Mouse (Mus musculus) megakaryocyte, embryonic 14.5 days (primary cell): ENCODE measurements at regions not wholly inside any gene's neighbourhood (a gene's known extent, or its start where the extent isn't known, plus 50 kb on each side); places are given as distances from the start of the nearest gene placed in this dataset.

Experiments
- H3K27me3 ChIP-seq: replicated peaks from 2 replicates; pipeline ENCODE3; 2012; ENCODE audit warnings: inconsistent platforms
- H3K36me3 ChIP-seq: replicated peaks from 2 replicates; pipeline ENCODE3; 2012; ENCODE audit warnings: low read length, inconsistent platforms, mixed read lengths
- H3K4me1 ChIP-seq: 2 replicates; pipeline ENCODE4 v1.6.1; 2012; ENCODE audit warnings: inconsistent platforms
- H3K4me3 ChIP-seq: replicated peaks from 2 replicates; pipeline ENCODE3; 2012; ENCODE audit warnings: moderate library complexity, mild to moderate bottlenecking, inconsistent platforms
- H3K9me3 ChIP-seq: 2 replicates; pipeline ENCODE4 v1.6.1; 2012; ENCODE audit warnings: inconsistent platforms
- FLI1 ChIP-seq: IDR thresholded peaks from 2 replicates; pipeline ENCODE4 v1.6.1; 2012; ENCODE audit warnings: low read length, inconsistent platforms, mixed read lengths
- GATA1 ChIP-seq: IDR thresholded peaks from 3 replicates; pipeline ENCODE4 v1.6.1; 2012; ENCODE audit warnings: mixed read lengths, low read length, inconsistent platforms, borderline replicate concordance

- H3K4me1 ChIP-seq: peaks cover 6% of the 10 kb centered on the region; the same call in 1 of the 2 replicates
- no peak overlapping the region for H3K4me3 ChIP-seq
- TF ChIP-seq GATA1: no peak
- no peak for TF ChIP-seq FLI1
- H3K9me3 ChIP-seq: no peaks in the 10 kb centered on the region
- H3K36me3 ChIP-seq: no peaks in the 10 kb centered on the region
- H3K27me3 ChIP-seq: no peaks in the 10 kb centered on the region
Measured at GRCm38 (mm10) chr8:54442395-54442794, 87.0 kb upstream of the Asb5 start.

- H3K4me3 ChIP-seq: no peak overlapping the region
- TF ChIP-seq FLI1 (no peak), GATA1 (no peak)
- H3K27me3 ChIP-seq: no peaks in the 10 kb centered on the region
- H3K9me3 ChIP-seq: no peaks in the 10 kb centered on the region
- no peaks in the 10 kb centered on the region for H3K36me3 ChIP-seq
- peaks cover 10% of the 10 kb centered on the region; the same call in 1 of the 2 replicates for H3K4me1 ChIP-seq
Measured at GRCm38 (mm10) chr8:54446370-54446769, 83.0 kb upstream of the Asb5 start.

GRCm38 (mm10) chr8:54449811-54450210, 79.6 kb upstream of the Asb5 start:
- H3K27me3 ChIP-seq: peaks cover 2% of the 10 kb centered on the region
- H3K4me3 ChIP-seq: no peak overlapping the region
- no peaks in the 10 kb centered on the region for H3K36me3 ChIP-seq
- no peak for TF ChIP-seq GATA1
- no peak for TF ChIP-seq FLI1
- H3K9me3 ChIP-seq: no peaks in the 10 kb centered on the region
- H3K4me1 ChIP-seq: peaks cover 10% of the 10 kb centered on the region; the same call in 1 of the 2 replicates

GRCm38 (mm10) chr8:54451323-54452021, 77.9 kb upstream of the Asb5 start:
- H3K36me3 ChIP-seq: no peaks in the 10 kb centered on the region
- TF ChIP-seq FLI1: no peak
- no peak for TF ChIP-seq GATA1
- H3K4me1 ChIP-seq: peaks cover 4% of the 10 kb centered on the region; the same call in 1 of the 2 replicates
- H3K27me3 ChIP-seq: peaks cover 2% of the 10 kb centered on the region
- H3K4me3 ChIP-seq: no peak overlapping the region
- H3K9me3 ChIP-seq: no peaks in the 10 kb centered on the region

GRCm38 (mm10) chr8:54464977-54465376, 64.4 kb upstream of the Asb5 start:
- peaks cover 5% of the 10 kb centered on the region for H3K36me3 ChIP-seq
- peaks cover 1% of the 10 kb centered on the region for H3K27me3 ChIP-seq
- no peak overlapping the region for H3K4me3 ChIP-seq
- no peak for TF ChIP-seq FLI1
- no peak for TF ChIP-seq GATA1
- H3K9me3 ChIP-seq: peaks cover 3% of the 10 kb centered on the region; the same call in 1 of the 2 replicates
- peaks cover 15% of the 10 kb centered on the region for H3K4me1 ChIP-seq

- H3K4me1 ChIP-seq: peaks cover 15% of the 10 kb centered on the region
- TF ChIP-seq GATA1: no peak
- no peak for TF ChIP-seq FLI1
- H3K4me3 ChIP-seq: no peak overlapping the region
- H3K9me3 ChIP-seq: peaks cover 3% of the 10 kb centered on the region; the same call in 1 of the 2 replicates
- H3K27me3 ChIP-seq: peaks cover 1% of the 10 kb centered on the region
- H3K36me3 ChIP-seq: peaks cover 5% of the 10 kb centered on the region
Measured at GRCm38 (mm10) chr8:54465458-54466102, 63.8 kb upstream of the Asb5 start.
